Mouse (Mus musculus): ENCODE data around the gene D11Wsu47e. TPM values are rescaled to one million over a fixed set of nuclear protein-coding genes. Genes with fewer than 3 reads are reported as not detected.

Gene D11Wsu47e
- polyA plus RNA-seq, 1 experiment: 24.3 TPM

- H3K9ac ChIP-seq (ENCODE audit: low read depth, poor library complexity, severe bottlenecking): no peak overlapping the region
- no peaks in the 10 kb centered on the region for H3K27me3 ChIP-seq (ENCODE audit: control insufficient read depth, insufficient read depth, low read length, poor library complexity, severe bottlenecking)
- no peaks in the 10 kb centered on the region for H3K9me3 ChIP-seq (replicated peaks; ENCODE audit: control insufficient read depth, insufficient read depth, low read length, poor library complexity, severe bottlenecking)
- no peaks in the 10 kb centered on the region for H3K4me1 ChIP-seq (ENCODE audit: control insufficient read depth, insufficient read depth, low read length)
- H3K36me3 ChIP-seq (ENCODE audit: control insufficient read depth, insufficient read depth, low read length, poor library complexity, severe bottlenecking): peaks cover 15% of the 10 kb centered on the region
- H3K4me3 ChIP-seq (ENCODE audit: low read depth, low read length): no peak overlapping the region
- TF ChIP-seq CTCF (IDR thresholded peaks at IDR 0.05; ENCODE audit: low read depth, low read length) (no peak), POLR2A (IDR thresholded peaks at IDR 0.05; ENCODE audit: insufficient read depth, low read length) (no peak), EP300 (IDR thresholded peaks at IDR 0.05; ENCODE audit: insufficient read depth, low read depth, low read length) (no peak)
- no peak overlapping the region for H3K27ac ChIP-seq (ENCODE audit: insufficient read depth, low read length)
These were observed 16.5 kb upstream of the D11Wsu47e start for GRCm38 (mm10) chr11:113667704-113668103.

- no peaks in the 10 kb centered on the region for H3K9me3 ChIP-seq (replicated peaks; ENCODE audit: control insufficient read depth, insufficient read depth, low read length, poor library complexity, severe bottlenecking)
- H3K4me1 ChIP-seq (ENCODE audit: control insufficient read depth, insufficient read depth, low read length): no peaks in the 10 kb centered on the region
- no peak overlapping the region for H3K27ac ChIP-seq (ENCODE audit: insufficient read depth, low read length)
- TF ChIP-seq EP300 (IDR thresholded peaks at IDR 0.05; ENCODE audit: insufficient read depth, low read depth, low read length) (no peak), CTCF (IDR thresholded peaks at IDR 0.05; ENCODE audit: low read depth, low read length) (no peak), POLR2A (IDR thresholded peaks at IDR 0.05; ENCODE audit: insufficient read depth, low read length) (no peak)
- H3K36me3 ChIP-seq (ENCODE audit: control insufficient read depth, insufficient read depth, low read length, poor library complexity, severe bottlenecking): peaks cover 8% of the 10 kb centered on the region
- H3K27me3 ChIP-seq (ENCODE audit: control insufficient read depth, insufficient read depth, low read length, poor library complexity, severe bottlenecking): no peaks in the 10 kb centered on the region
- no peak overlapping the region for H3K9ac ChIP-seq (ENCODE audit: low read depth, poor library complexity, severe bottlenecking)
- H3K4me3 ChIP-seq (ENCODE audit: low read depth, low read length): no peak overlapping the region
These were observed 15.4 kb upstream of the D11Wsu47e start for GRCm38 (mm10) chr11:113668857-113669256.

- H3K36me3 ChIP-seq (ENCODE audit: control insufficient read depth, insufficient read depth, low read length, poor library complexity, severe bottlenecking): peaks cover 8% of the 10 kb centered on the region
- TF ChIP-seq POLR2A (IDR thresholded peaks at IDR 0.05; ENCODE audit: insufficient read depth, low read length): no peak
- no peak for TF ChIP-seq EP300 (IDR thresholded peaks at IDR 0.05; ENCODE audit: insufficient read depth, low read depth, low read length)
- no peak for TF ChIP-seq CTCF (IDR thresholded peaks at IDR 0.05; ENCODE audit: low read depth, low read length)
- H3K4me3 ChIP-seq (ENCODE audit: low read depth, low read length): no peak overlapping the region
- no peaks in the 10 kb centered on the region for H3K4me1 ChIP-seq (ENCODE audit: control insufficient read depth, insufficient read depth, low read length)
- no peak overlapping the region for H3K9ac ChIP-seq (ENCODE audit: low read depth, poor library complexity, severe bottlenecking)
- H3K9me3 ChIP-seq (replicated peaks; ENCODE audit: control insufficient read depth, insufficient read depth, low read length, poor library complexity, severe bottlenecking): no peaks in the 10 kb centered on the region
- H3K27ac ChIP-seq (ENCODE audit: insufficient read depth, low read length): no peak overlapping the region
- H3K27me3 ChIP-seq (ENCODE audit: control insufficient read depth, insufficient read depth, low read length, poor library complexity, severe bottlenecking): no peaks in the 10 kb centered on the region
These were observed 14.5 kb upstream of the D11Wsu47e start for GRCm38 (mm10) chr11:113669711-113670110.

GRCm38 (mm10) chr11:113673614-113674013 is 10.6 kb upstream of the D11Wsu47e start:
- Histone ChIP-seq H3K27ac (ENCODE audit: insufficient read depth, low read length) (no peak overlapping the region), H3K4me3 (ENCODE audit: low read depth, low read length) (no peak overlapping the region), H3K4me1 (ENCODE audit: control insufficient read depth, insufficient read depth, low read length) (no peaks in the 10 kb centered on the region), H3K36me3 (ENCODE audit: control insufficient read depth, insufficient read depth, low read length, poor library complexity, severe bottlenecking) (peaks cover 27% of the 10 kb centered on the region), H3K27me3 (ENCODE audit: control insufficient read depth, insufficient read depth, low read length, poor library complexity, severe bottlenecking) (no peaks in the 10 kb centered on the region), H3K9ac (ENCODE audit: low read depth, poor library complexity, severe bottlenecking) (no peak overlapping the region), H3K9me3 (replicated peaks; ENCODE audit: control insufficient read depth, insufficient read depth, low read length, poor library complexity, severe bottlenecking) (no peaks in the 10 kb centered on the region)
- TF ChIP-seq CTCF (IDR thresholded peaks at IDR 0.05; ENCODE audit: low read depth, low read length) (no peak), EP300 (IDR thresholded peaks at IDR 0.05; ENCODE audit: insufficient read depth, low read depth, low read length) (no peak), POLR2A (IDR thresholded peaks at IDR 0.05; ENCODE audit: insufficient read depth, low read length) (no peak)

GRCm38 (mm10) chr11:113674595-113674994 is 9.6 kb upstream of the D11Wsu47e start:
- Histone ChIP-seq H3K27me3 (ENCODE audit: control insufficient read depth, insufficient read depth, low read length, poor library complexity, severe bottlenecking) (no peaks in the 10 kb centered on the region), H3K4me1 (ENCODE audit: control insufficient read depth, insufficient read depth, low read length) (peaks cover 2% of the 10 kb centered on the region), H3K9me3 (replicated peaks; ENCODE audit: control insufficient read depth, insufficient read depth, low read length, poor library complexity, severe bottlenecking) (no peaks in the 10 kb centered on the region), H3K9ac (ENCODE audit: low read depth, poor library complexity, severe bottlenecking) (no peak overlapping the region), H3K27ac (ENCODE audit: insufficient read depth, low read length) (no peak overlapping the region), H3K36me3 (ENCODE audit: control insufficient read depth, insufficient read depth, low read length, poor library complexity, severe bottlenecking) (peaks cover 25% of the 10 kb centered on the region), H3K4me3 (ENCODE audit: low read depth, low read length) (no peak overlapping the region)
- TF ChIP-seq EP300 (IDR thresholded peaks at IDR 0.05; ENCODE audit: insufficient read depth, low read depth, low read length) (no peak), CTCF (IDR thresholded peaks at IDR 0.05; ENCODE audit: low read depth, low read length) (no peak), POLR2A (IDR thresholded peaks at IDR 0.05; ENCODE audit: insufficient read depth, low read length) (no peak)

- no peak overlapping the region for H3K4me3 ChIP-seq (ENCODE audit: low read depth, low read length)
- no peaks in the 10 kb centered on the region for H3K9me3 ChIP-seq (replicated peaks; ENCODE audit: control insufficient read depth, insufficient read depth, low read length, poor library complexity, severe bottlenecking)
- H3K9ac ChIP-seq (ENCODE audit: low read depth, poor library complexity, severe bottlenecking): no peak overlapping the region
- H3K27ac ChIP-seq (ENCODE audit: insufficient read depth, low read length): no peak overlapping the region
- no peaks in the 10 kb centered on the region for H3K27me3 ChIP-seq (ENCODE audit: control insufficient read depth, insufficient read depth, low read length, poor library complexity, severe bottlenecking)
- H3K36me3 ChIP-seq (ENCODE audit: control insufficient read depth, insufficient read depth, low read length, poor library complexity, severe bottlenecking): peaks cover 19% of the 10 kb centered on the region
- TF ChIP-seq CTCF (IDR thresholded peaks at IDR 0.05; ENCODE audit: low read depth, low read length): no peak
- TF ChIP-seq POLR2A (IDR thresholded peaks at IDR 0.05; ENCODE audit: insufficient read depth, low read length): no peak
- no peak for TF ChIP-seq EP300 (IDR thresholded peaks at IDR 0.05; ENCODE audit: insufficient read depth, low read depth, low read length)
- H3K4me1 ChIP-seq (ENCODE audit: control insufficient read depth, insufficient read depth, low read length): peaks cover 2% of the 10 kb centered on the region
These were observed 7.4 kb upstream of the D11Wsu47e start for GRCm38 (mm10) chr11:113676847-113677246.
